In genomic region chr5:144664571-144665295, GRCm38 (mm10) we compare ENCODE assay signal across 19 mouse cellular contexts.
DNase-seq lines count a peak whose midpoint lies in the region; ATAC-seq lines count a peak whose summit lies in the region.
"Had no signal": no experiment of that assay in that cellular context is flagged by ENCODE, and none has a peak within 500 bp of the region (broad histone marks: within the 10 kb centered on the region; RNA-seq: fewer than 3 reads in every experiment).

No protein-coding gene starts in this region.

- peak; percentile 42 for DNase-seq in heart, adult 11 months
- no peak for DNase-seq in heart, adult 18-20 months
- DNase-seq in ES-CJ7 (ENCODE audit: low read depth, low spot score), result peak; percentile 42
- DNase-seq in ZHBTc4 (ENCODE audit: low read depth, low spot score), result peak; percentile 83
- DNase-seq in thymus, postnatal 25 days, result no peak
- DNase-seq: adrenal gland, adult 2 months; adrenal gland, postnatal 10 days; adrenal gland, postnatal 25 days; B cell, adult 2 months; cerebellum, adult 11-12 months; cerebellum, adult 2 months; cerebellum, adult 9-10 months; cerebellum, postnatal 10 days; cerebellum, postnatal 25 days; embryo, embryonic 11 days had no signal

- ATAC-seq in inflammation-experienced regulatory T-cells, adult 6 months, result no peak
- ATAC-seq: CD4-positive, CD25-positive, alpha-beta regulatory T cell, adult 4 months; forebrain, embryonic 14.5 days; forebrain, embryonic 16.5 days had no signal

Comparison
In these comparisons a context has a peak if more than half of its experiments do, and no peak if none do; other contexts are left out.
1. DNase-seq: peak in heart, adult 11 months (single experiment), ES-CJ7 (single experiment) and ZHBTc4 (single experiment); none in heart, adult 18-20 months (0 of 2) and thymus, postnatal 25 days (single experiment).